Mouse (Mus musculus) kidney, postnatal 36 days (tissue): ENCODE data around the gene Tekt1.
"Not testable (repeated sequence)": the region's sequence is repeated elsewhere in the genome, so short reads cannot be mapped to it uniquely, and the experiment has no call there.

Experiments used
- DNase-seq, 2 experiments: peaks; one replicate each; pipeline ENCODE4 v3.0.0; 2021 to 2022; ENCODE audit warnings: mixed read lengths in 2 of 2

Tekt1 gene

GRCm38 (mm10) chr11:72389407-72390142 lies 27.3 kb upstream of the Tekt1 start:
- DNase-seq = no peak

DNA sequence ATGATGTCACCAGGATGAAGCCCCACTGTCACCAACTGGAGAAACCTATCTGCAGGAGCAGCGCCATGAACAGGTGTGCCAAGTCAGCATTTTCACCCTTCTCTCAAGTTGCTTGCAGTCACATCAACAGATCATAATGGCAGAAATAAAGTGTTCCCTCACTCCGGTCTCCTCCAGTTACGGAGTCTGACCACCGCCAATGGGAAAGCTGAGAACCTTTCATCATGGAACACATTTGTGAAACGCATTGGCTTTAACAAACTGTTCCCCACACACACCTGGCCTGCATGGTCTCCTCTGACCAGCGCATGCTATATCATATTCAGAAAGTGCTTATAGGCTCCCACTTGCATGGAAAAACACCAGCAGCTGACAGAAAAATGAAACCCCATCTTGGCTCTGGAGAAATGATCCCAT lies 25.9 kb upstream of the Tekt1 start:
- DNase-seq = no peak

DNA sequence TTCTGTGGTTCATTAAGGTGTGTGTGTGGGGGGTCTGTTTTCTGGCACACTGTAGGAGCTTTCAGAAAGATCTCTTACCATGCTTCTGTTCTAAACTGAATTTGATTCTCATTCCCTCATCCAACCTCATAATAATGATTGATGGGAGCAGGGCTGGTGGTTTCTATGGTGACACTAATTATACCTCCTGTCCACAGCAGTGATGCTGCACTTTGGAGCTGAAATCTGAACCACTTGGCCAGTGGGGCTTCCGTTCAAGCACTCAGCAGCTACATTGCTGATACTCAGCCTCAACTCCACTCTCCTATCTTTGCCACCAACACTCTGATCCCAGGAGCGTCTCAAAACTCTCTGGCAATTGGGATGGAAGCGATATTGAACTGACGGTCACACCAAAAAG lies 17.1 kb upstream of the Tekt1 start:
- no peak for DNase-seq

DNA sequence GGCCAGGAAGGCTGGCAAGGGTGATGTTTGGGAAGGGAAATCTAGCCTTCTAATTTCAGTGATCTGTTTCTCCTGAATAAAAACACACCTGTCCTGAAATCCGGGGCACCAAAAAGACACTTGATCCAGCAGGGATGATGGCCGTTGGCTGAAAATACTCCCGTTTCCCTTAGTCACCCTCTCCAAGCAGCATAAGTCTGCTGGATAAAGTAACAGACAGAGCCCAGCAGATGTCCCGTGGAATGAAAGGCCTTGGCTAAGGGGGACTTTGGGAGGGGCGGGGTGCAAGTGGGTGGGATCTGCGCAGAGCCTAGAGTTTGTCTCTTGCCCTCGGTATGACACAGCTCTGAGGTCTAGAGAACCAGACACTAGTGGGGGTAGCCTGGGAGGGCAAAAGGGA lies 16.0 kb upstream of the Tekt1 start:
- no peak for DNase-seq

- DNase-seq = no peak
Observed at GRCm38 (mm10) chr11:72376562-72376961, 14.3 kb upstream of the Tekt1 start.

DNA sequence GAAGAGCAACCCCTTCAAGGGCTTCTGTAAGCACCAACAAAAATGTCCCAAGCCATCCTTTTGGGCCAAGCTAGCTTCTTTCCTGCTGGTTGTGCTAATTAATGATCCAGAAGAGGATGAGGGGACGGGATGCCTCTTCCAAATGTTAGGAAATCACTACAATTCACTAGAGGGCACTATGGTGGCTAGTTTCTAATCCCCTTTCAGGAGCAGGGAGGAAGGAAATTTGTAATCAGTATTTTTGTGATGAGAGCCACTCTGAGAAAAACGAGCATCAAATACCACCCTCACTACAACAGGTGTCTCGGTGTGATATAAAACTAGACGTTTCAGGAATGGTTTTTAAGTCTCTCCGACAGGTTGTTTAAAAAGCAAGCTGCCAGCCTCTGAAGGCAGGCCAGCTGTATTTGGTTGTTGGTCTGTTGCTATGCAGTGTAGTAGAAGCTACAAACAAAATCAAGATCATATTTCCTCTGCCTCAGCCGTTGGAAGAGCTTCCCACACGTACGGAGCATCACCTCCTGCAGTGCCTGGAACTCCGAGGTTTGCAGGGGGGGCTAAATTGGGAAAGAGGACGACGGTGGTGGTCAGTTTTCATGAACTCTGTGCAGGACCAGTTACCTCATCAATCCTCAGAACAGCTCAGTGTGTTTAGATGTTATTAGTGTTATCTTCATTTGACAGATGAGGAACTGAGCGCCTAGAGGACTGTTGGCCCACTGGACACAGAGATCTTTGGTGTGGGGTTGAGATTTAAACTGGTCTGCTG lies 7.8 kb upstream of the Tekt1 start:
- DNase-seq = peak in 1 of 2 experiments; percentile 13

GRCm38 (mm10) chr11:72367934-72368674 lies 5.9 kb upstream of the Tekt1 start:
- DNase-seq = no peak

GRCm38 (mm10) chr11:72366126-72366525 lies 3.9 kb upstream of the Tekt1 start:
- no peak for DNase-seq

- DNase-seq = no peak
Observed at GRCm38 (mm10) chr11:72364526-72364925, 2.3 kb upstream of the Tekt1 start.

GRCm38 (mm10) chr11:72363523-72364240 lies 1.4 kb upstream of the Tekt1 start:
- no peak for DNase-seq

DNA sequence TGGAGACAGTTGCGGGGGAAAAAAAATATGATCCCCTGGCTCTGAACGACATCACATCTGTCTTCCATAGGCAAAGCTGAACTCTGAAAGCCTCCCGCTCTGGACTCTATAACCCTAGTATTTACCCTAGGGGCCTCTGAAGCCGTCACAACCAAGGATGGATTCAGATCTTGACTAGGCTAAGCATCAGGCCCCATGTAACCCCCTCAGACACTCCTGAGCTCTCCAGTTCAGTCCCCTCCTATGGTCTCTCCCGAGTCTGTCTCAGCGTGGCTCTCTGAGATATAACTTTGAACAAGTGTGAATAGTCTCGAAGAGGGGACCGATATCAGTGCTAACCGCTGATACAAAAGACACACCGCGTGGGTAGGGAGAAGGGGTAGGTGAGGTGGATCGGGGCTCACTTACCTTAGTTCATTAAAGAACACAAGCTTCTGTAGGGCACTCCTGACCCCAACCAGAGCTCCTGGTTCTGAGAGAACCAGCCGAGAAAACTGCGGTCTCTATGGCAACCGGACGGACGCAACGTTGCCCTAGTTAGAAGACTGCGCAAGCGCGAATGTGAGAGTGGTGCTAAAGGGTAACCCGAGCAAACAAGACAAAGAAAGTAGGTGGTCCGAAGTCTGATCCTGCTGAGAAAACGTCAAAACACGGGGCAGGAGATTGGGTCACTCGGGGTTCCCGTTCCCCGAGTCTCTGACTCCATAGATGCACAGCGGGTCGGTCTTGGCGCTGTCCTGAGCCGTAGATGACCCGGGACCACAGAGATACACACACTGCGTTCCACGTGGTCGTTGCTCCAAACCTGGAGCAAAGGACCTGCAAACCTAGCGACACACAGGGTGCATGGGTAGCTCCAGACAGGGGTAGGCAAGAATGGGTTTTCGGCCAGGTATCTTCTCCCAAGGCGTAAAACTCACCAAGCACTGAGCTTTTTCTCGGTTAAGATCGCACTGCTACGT lies 576 bp downstream of the Tekt1 start:
- peak; percentile 81 to 84 for DNase-seq

- DNase-seq = peak; percentile 60 to 90
Observed at GRCm38 (mm10) chr11:72354971-72355728, 7.1 kb downstream of the Tekt1 start.

DNA sequence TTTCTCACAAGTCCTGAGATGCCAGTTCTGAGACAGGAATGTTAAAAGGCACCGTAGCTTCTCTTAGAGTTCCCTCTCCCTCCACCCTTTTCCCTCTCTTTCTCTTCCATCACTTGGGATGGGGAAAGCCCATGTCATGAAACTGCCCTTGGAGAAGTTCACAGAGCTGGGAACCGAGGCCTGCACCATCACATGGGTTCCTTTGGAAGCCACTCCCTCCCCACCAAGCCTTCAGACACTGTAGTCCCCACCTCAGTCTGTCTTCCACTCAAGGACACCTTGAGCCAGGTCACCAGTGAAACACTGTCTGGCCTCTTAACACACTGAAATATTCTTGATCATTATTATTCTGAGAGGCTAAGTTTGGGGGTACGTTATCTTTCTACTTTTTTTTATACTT lies 9.1 kb downstream of the Tekt1 start:
- no peak for DNase-seq

DNA sequence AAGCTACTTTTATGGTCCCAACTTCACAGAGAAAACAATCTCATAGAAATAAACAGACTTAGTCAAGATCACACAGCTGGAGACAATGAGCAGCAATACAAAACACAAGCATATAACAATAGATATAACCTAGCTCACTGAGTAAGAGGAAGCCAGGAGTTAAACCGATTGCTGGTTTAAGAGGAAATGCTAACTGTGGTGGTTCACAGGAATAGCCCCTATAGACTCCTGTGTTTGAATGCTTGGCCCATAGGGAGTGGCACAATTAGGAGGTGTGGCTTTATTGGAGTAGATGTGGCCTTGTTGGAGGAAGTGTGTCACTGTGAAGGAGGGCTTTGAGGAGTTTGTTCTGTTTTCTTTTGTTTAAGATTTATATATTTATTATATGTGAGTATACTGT lies 10.0 kb downstream of the Tekt1 start:
- no peak for DNase-seq

GRCm38 (mm10) chr11:72349652-72350051 lies 12.6 kb downstream of the Tekt1 start:
- DNase-seq = peak; percentile 47 to 51

DNA sequence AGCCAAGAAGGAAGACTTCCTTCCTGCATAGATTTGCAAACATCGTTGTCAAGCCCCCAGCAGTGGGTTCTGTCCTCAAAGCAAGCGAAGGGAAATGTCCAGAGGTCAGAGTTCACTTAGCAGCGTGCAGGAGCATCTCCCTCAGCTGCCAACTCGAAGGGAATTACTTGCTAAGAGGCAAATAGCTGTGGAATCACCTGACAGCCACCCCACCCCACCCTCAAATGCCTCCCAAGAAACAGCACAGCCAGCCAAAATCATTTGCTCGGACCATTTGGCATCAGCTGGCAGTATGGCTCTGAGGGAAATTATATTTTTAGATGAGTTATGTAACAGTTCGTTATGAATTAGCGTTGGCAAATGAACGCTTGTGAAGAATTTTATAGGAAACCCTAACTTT lies 13.2 kb downstream of the Tekt1 start:
- DNase-seq = peak; percentile 56 to 60

DNA sequence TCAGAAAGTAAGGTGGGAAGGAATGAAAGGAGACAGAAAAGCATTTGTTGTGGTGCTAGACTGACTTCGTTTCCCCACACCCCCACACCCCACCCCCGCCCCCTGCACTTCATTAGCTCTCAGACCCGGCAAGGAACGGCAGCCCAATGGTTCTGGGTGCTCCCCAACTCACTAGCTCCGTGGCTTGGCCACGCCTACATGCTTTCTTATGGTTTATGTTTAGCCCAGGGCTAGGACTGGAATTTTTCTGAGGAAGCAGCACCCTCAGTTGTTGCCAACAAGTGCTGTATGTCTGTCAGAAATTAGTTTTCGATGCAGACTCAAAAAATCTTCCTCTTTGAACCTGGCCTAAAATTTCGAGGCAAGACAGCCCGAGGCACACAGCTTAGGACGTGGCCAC lies 13.7 kb downstream of the Tekt1 start:
- DNase-seq = peak; percentile 43 to 66

- DNase-seq = peak; percentile 36 to 71
Observed at GRCm38 (mm10) chr11:72344486-72344885, 17.8 kb downstream of the Tekt1 start.

DNA sequence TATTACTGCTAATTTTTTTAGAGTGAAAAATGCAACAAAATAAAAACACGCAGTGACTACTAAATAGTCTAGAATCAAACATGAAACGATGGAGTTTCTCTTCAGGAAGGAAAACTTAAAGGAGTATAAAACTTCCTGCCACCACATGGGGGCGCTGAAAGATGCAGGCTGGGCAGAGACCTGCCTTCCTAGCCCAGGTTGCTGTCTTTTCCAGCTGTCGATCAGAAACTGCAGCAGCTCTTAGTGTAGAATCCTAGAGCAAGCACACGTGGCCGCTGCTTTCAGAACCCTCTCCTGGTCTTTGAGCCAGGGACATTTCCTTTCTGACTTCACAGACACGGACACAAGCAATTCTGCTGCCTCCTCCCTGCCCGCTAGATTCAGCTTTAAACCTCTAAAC lies 18.3 kb downstream of the Tekt1 start:
- DNase-seq = peak; percentile 59 to 88

DNA sequence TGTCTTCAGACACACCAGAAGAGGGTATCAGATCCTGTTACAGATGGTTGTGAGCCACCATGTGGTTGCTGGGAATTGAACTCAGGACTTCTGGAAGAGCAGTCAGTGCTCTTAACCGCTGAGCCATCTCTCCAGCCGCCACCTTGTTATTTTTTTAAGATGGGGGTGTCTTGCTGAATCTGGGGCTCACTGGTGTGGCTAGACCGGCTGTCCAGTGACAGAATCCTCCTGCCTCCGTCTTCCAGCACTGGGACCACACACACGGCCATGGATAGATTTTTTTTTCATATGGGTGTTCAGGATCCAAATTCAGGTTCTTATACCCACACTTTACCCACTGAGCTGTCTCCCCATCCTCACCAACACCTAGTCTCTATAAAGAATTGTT lies 19.0 kb downstream of the Tekt1 start:
- DNase-seq = not testable (repeated sequence)
